Mouse (Mus musculus) gastrocnemius, adult 8-10 months (tissue): ENCODE data around the gene Csf1. TPM values are rescaled to one million over a fixed set of nuclear protein-coding genes. Genes with fewer than 3 reads are reported as not detected.
A peak's percentile ranks its signal among the peaks of the same experiment; 100 is the strongest.

ENCODE experiments used
- DNase-seq, 2 experiments: peaks; one replicate each; pipeline ENCODE4 v3.0.0; 2022; ENCODE audit warnings: low spot score in 2 of 2
- total RNA-seq, 4 experiments: library from RNA; stranded (reverse); gene quantifications; 2 replicates each; pipeline ENCODE4 v1.2.4; 2022

The Csf1 gene
- total RNA-seq, result 1 to 10 TPM; 5.0 to 7.4 (median 6.8) TPM

GRCm38 (mm10) chr3:107759929-107760581, at the start of gene Csf1:
Gene Csf1, minus strand, starts transcription at chr3:107760469.
- peak; percentile 80 to 89 for DNase-seq

- DNase-seq, result no peak
Measured at GRCm38 (mm10) chr3:107808013-107808750, 47.9 kb upstream of the Csf1 start.

- no peak for DNase-seq
Measured at GRCm38 (mm10) chr3:107807386-107807974, 47.2 kb upstream of the Csf1 start.

GRCm38 (mm10) chr3:107806916-107807315, 46.6 kb upstream of the Csf1 start:
- no peak for DNase-seq

GRCm38 (mm10) chr3:107804799-107805198, 44.5 kb upstream of the Csf1 start:
- DNase-seq, result no peak

GRCm38 (mm10) chr3:107802185-107802946, 42.1 kb upstream of the Csf1 start:
- DNase-seq, result no peak

- no peak for DNase-seq
Measured at GRCm38 (mm10) chr3:107798946-107799345, 38.7 kb upstream of the Csf1 start.

- no peak for DNase-seq
Measured at GRCm38 (mm10) chr3:107796191-107796983, 36.1 kb upstream of the Csf1 start.

GRCm38 (mm10) chr3:107794890-107795289, 34.6 kb upstream of the Csf1 start:
- DNase-seq, result no peak

GRCm38 (mm10) chr3:107793300-107794201, 33.3 kb upstream of the Csf1 start:
- DNase-seq, result peak; percentile 41 to 70

- DNase-seq, result no peak
Measured at GRCm38 (mm10) chr3:107792736-107793135, 32.5 kb upstream of the Csf1 start.

- no peak for DNase-seq
Measured at GRCm38 (mm10) chr3:107790766-107791303, 30.6 kb upstream of the Csf1 start.

GRCm38 (mm10) chr3:107790227-107790626, 30.0 kb upstream of the Csf1 start:
- no peak for DNase-seq

GRCm38 (mm10) chr3:107788885-107789284, 28.6 kb upstream of the Csf1 start:
- DNase-seq, result no peak

- no peak for DNase-seq
Measured at GRCm38 (mm10) chr3:107787613-107788501, 27.6 kb upstream of the Csf1 start.

- no peak for DNase-seq
Measured at GRCm38 (mm10) chr3:107786980-107787612, 26.8 kb upstream of the Csf1 start.

GRCm38 (mm10) chr3:107786344-107786743, 26.1 kb upstream of the Csf1 start:
- no peak for DNase-seq

- DNase-seq, result no peak
Measured at GRCm38 (mm10) chr3:107785546-107785945, 25.3 kb upstream of the Csf1 start.
